Mouse (Mus musculus) embryonic stem cell, embryonic (primary cell): Measurements from ENCODE around the gene Kcnmb3.
"Not testable (repeated sequence)": the region's sequence is repeated elsewhere in the genome, so short reads cannot be mapped to it uniquely, and the experiment has no call there.

Experiments
- CTCF ChIA-PET, 4 experiments: fragments of 300-600 bp in 2 of 4; fragments of 350-600 bp in 2 of 4; sonication (Branson Sonifier 250); formaldehyde crosslinking; loops; one replicate each; lab custom pipeline; 2022; ENCODE audit warnings: inconsistent platforms in 2 of 4; lab: Charles Lee
- POLR2A ChIA-PET, 4 experiments: fragments of 300-600 bp in 2 of 4; fragments of 350-600 bp in 2 of 4; sonication (Branson Sonifier 250); formaldehyde crosslinking; loops; one replicate each; lab custom pipeline; 2022; ENCODE audit warnings: antibody characterized with exemption in 4 of 4, inconsistent platforms in 1 of 4; lab: Charles Lee

Kcnmb3 gene

GRCm38 (mm10) chr3:32472191-32472900 is 19.7 kb downstream of the Kcnmb3 start:
- ChIA-PET CTCF (interaction anchor here in 1 of 4 experiments (1.0 to 1.5 kb wide), 2 partner anchors 12 to 139 kb away, joined by 3 to 4 read pairs; no protein-coding TSS in a partner anchor), POLR2A (interaction anchor here in 1 of 4 experiments (1.2 to 1.4 kb wide), 2 partner anchors 10 to 16 kb away, joined by 3 read pairs; no protein-coding TSS in a partner anchor)

GRCm38 (mm10) chr3:32471098-32471497 is 20.9 kb downstream of the Kcnmb3 start:
- POLR2A ChIA-PET = interaction anchor here in 1 of 4 experiments (1.4 kb wide), 1 partner anchor 8 kb away, joined by 3 read pairs; no protein-coding TSS in a partner anchor
- CTCF ChIA-PET = no interaction called here

- CTCF ChIA-PET = interaction anchor here in 1 of 4 experiments (0.6 kb wide), 1 partner anchor 78 kb away, joined by 3 read pairs; no protein-coding TSS in a partner anchor
- POLR2A ChIA-PET = interaction anchor here in 1 of 4 experiments (1.4 kb wide), 1 partner anchor 8 kb away, joined by 3 read pairs; no protein-coding TSS in a partner anchor
Observed at GRCm38 (mm10) chr3:32470449-32470848, 21.6 kb downstream of the Kcnmb3 start.

GRCm38 (mm10) chr3:32468411-32468810 is 23.6 kb downstream of the Kcnmb3 start:
- ChIA-PET CTCF (interaction anchor here in 2 of 4 experiments (0.5 to 0.8 kb wide), 3 partner anchors 13 to 151 kb away, joined by 3 to 5 read pairs (median 4); no protein-coding TSS in a partner anchor), POLR2A (interaction anchor here in 1 of 4 experiments (1.4 kb wide), 1 partner anchor 103 kb away, joined by 5 read pairs; the partner anchor contains the start of gene Zmat3)

- ChIA-PET CTCF (interaction anchor here in 1 of 4 experiments (1.6 kb wide), 1 partner anchor 87 kb away, joined by 3 read pairs; no protein-coding TSS in a partner anchor), POLR2A (interaction anchor here in 1 of 4 experiments (0.5 kb wide), 1 partner anchor 43 kb away, joined by 3 read pairs; the partner anchor contains the start of gene Zfp639)
Observed at GRCm38 (mm10) chr3:32467321-32467720, 24.7 kb downstream of the Kcnmb3 start.

GRCm38 (mm10) chr3:32459777-32460176 is 32.3 kb downstream of the Kcnmb3 start:
- ChIA-PET CTCF (interaction anchor here (0.5 to 0.9 kb wide), 4 partner anchors 12 to 244 kb away, joined by 3 to 4 read pairs (median 4); no protein-coding TSS in a partner anchor), POLR2A (interaction anchor here in 1 of 4 experiments (0.8 to 0.9 kb wide), 2 partner anchors 9 to 75 kb away, joined by 3 read pairs; no protein-coding TSS in a partner anchor)

GRCm38 (mm10) chr3:32454329-32455021 is 37.6 kb downstream of the Kcnmb3 start:
- ChIA-PET POLR2A (interaction anchor here in 2 of 4 experiments (0.5 to 0.8 kb wide), 3 partner anchors 14 to 270 kb away, joined by 3 read pairs; no protein-coding TSS in a partner anchor), CTCF (interaction anchor here in 1 of 4 experiments (0.8 kb wide), 1 partner anchor 55 kb away, joined by 5 read pairs; no protein-coding TSS in a partner anchor)

- ChIA-PET POLR2A (no interaction called here), CTCF (interaction anchor here in 1 of 4 experiments (0.5 kb wide), 1 partner anchor 108 kb away, joined by 3 read pairs; no protein-coding TSS in a partner anchor)
Observed at GRCm38 (mm10) chr3:32441710-32442109, 50.3 kb downstream of the Kcnmb3 start.

- POLR2A ChIA-PET = no interaction called here
- CTCF ChIA-PET = interaction anchor here in 1 of 4 experiments (1.0 to 1.3 kb wide), 2 partner anchors 59 to 106 kb away, joined by 3 to 4 read pairs; no protein-coding TSS in a partner anchor
Observed at GRCm38 (mm10) chr3:32438716-32439115, 53.3 kb downstream of the Kcnmb3 start.

- ChIA-PET CTCF (interaction anchor here in 1 of 4 experiments (1.3 kb wide), 1 partner anchor 105 kb away, joined by 4 read pairs; no protein-coding TSS in a partner anchor), POLR2A (interaction anchor here in 1 of 4 experiments (1.2 kb wide), 1 partner anchor 58 kb away, joined by 3 read pairs; no protein-coding TSS in a partner anchor)
Observed at GRCm38 (mm10) chr3:32437820-32438219, 54.2 kb downstream of the Kcnmb3 start.

- ChIA-PET CTCF (interaction anchor here in 1 of 4 experiments (1.3 kb wide), 1 partner anchor 104 kb away, joined by 4 read pairs; no protein-coding TSS in a partner anchor), POLR2A (interaction anchor here in 2 of 4 experiments (0.8 to 1.2 kb wide), 2 partner anchors 25 to 57 kb away, joined by 3 read pairs; no protein-coding TSS in a partner anchor)
Observed at GRCm38 (mm10) chr3:32437297-32437696, 54.7 kb downstream of the Kcnmb3 start.

GRCm38 (mm10) chr3:32436101-32436500 is 55.9 kb downstream of the Kcnmb3 start:
- POLR2A ChIA-PET = no interaction called here
- CTCF ChIA-PET = no interaction called here

GRCm38 (mm10) chr3:32434016-32434415 is 58.0 kb downstream of the Kcnmb3 start:
- POLR2A ChIA-PET = interaction anchor here in 1 of 4 experiments (1.3 to 1.4 kb wide), 2 partner anchors 10 to 53 kb away, joined by 4 read pairs; no protein-coding TSS in a partner anchor
- CTCF ChIA-PET = no interaction called here

- POLR2A ChIA-PET = interaction anchor here in 2 of 4 experiments (0.6 to 1.1 kb wide), 4 partner anchors 10 to 398 kb away, joined by 3 to 5 read pairs (median 3); partner anchors contain the start of gene Mfn1 (in 1 of the 2)
- CTCF ChIA-PET = no interaction called here
Observed at GRCm38 (mm10) chr3:32430394-32430793, 61.6 kb downstream of the Kcnmb3 start.

GRCm38 (mm10) chr3:32429351-32429750 is 62.7 kb downstream of the Kcnmb3 start:
- POLR2A ChIA-PET = interaction anchor here in 1 of 4 experiments (1.1 kb wide), 1 partner anchor 100 kb away, joined by 3 read pairs; the partner anchor contains the start of gene Mfn1
- CTCF ChIA-PET = not testable (repeated sequence)

GRCm38 (mm10) chr3:32428921-32429320 is 63.1 kb downstream of the Kcnmb3 start:
- POLR2A ChIA-PET = interaction anchor here in 1 of 4 experiments (0.6 kb wide), 1 partner anchor 389 kb away, joined by 3 read pairs; no protein-coding TSS in a partner anchor
- CTCF ChIA-PET = no interaction called here

- ChIA-PET CTCF (no interaction called here), POLR2A (interaction anchor here in 1 of 4 experiments (0.6 kb wide), 1 partner anchor 390 kb away, joined by 3 read pairs; no protein-coding TSS in a partner anchor)
Observed at GRCm38 (mm10) chr3:32428361-32428760, 63.7 kb downstream of the Kcnmb3 start.

GRCm38 (mm10) chr3:32427695-32428094 is 64.3 kb downstream of the Kcnmb3 start:
- ChIA-PET CTCF (interaction anchor here in 1 of 4 experiments (0.6 kb wide), 1 partner anchor 102 kb away, joined by 3 read pairs; the partner anchor contains the start of gene Mfn1), POLR2A (interaction anchor here in 1 of 4 experiments (1.3 to 1.8 kb wide), 3 partner anchors 11 to 21 kb away, joined by 3 to 4 read pairs (median 4); no protein-coding TSS in a partner anchor)
